Mouse (Mus musculus): ENCODE data around the gene Zfp367.

The Zfp367 gene

DNA sequence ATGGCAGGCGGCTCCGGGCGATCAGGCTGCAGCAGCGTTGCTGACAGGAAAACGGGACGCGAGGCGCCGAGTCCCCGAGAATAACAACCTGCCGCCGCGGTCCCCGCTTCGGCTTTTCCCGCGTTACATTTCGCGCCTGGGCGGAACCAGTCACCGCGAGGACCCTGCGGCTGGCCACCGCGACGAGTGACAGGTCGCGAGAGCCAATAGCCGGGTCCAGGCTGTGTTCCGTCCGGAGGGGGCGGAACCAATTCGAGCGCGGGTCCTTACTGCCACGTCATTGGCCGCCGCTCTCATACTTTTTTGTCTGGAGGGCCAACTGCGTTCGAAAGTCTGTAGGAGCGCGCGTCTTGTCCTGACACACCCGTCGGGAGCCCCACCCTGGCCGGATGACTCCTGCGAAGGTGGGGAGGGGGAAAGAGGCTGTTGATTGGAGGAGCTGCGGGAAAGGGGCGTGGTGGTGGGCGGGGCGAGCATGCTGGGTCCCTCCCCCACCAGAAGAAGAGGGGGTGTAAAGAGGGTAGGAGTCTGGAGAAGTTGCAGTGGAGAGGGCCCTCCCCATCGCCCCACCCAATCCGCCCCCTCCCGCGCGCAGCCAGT is at the start of gene Zfp367:
Gene Zfp367, minus strand, starts transcription at position 120 of the 600 bp plus-strand sequence.
- in situ Hi-C loops (cut with MboI, MseI), result loop anchor here (25.0 kb wide), 1 partner anchor 959 kb away; the partner anchor contains the start of gene Mfsd14b

DNA sequence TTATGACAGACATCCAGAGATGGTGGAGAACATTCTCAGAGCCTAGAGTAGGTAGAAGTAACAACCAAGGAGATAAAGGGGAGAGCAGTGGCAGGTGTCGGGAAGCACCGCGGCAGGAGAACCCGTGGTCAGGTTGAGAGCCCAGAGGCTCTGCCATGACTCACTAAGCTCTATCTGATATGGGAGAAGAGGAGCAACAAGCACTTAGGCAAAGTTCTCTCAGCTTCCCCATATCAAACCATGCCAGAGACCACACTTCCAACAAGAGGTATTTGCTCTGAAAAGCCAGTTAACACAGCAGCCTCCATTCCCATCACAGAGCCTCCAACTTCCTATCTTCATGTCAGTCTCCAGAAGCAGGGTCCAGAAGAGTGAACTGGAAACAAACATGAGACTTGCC is 47.9 kb upstream of the Zfp367 start:
- in situ Hi-C loops (cut with MboI, MseI), result no loop called here

- in situ Hi-C loops (cut with MboI, MseI), result no loop called here
Observed at GRCm38 (mm10) chr13:64198310-64198709, 45.3 kb upstream of the Zfp367 start.

GRCm38 (mm10) chr13:64197899-64198298 is 44.9 kb upstream of the Zfp367 start:
- in situ Hi-C loops (cut with MboI, MseI), result no loop called here

DNA sequence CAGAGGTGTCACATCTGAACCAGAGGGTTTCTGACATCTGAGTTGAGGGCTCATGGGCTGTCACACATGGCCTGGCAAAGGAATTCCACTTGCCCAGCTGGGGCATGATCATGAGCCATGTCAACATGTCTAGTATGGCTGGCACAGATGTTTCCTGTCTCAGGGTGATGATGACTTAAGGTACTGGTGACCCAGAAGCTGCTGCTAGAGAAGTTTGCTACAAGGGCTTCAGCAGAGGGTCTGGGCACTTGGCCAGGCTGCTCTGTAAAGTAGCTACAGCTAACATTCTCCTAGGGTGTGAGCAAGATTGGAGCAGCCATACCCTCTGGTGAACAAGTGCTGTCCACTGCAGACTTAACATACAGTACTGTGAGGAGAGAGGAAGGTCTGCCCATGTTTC is 34.1 kb upstream of the Zfp367 start:
- in situ Hi-C loops (cut with MboI, MseI), result no loop called here

- in situ Hi-C loops (cut with MboI, MseI), result no loop called here
Observed at GRCm38 (mm10) chr13:64186516-64186915, 33.5 kb upstream of the Zfp367 start.

GRCm38 (mm10) chr13:64185586-64185985 is 32.6 kb upstream of the Zfp367 start:
- in situ Hi-C loops (cut with MboI, MseI), result no loop called here

DNA sequence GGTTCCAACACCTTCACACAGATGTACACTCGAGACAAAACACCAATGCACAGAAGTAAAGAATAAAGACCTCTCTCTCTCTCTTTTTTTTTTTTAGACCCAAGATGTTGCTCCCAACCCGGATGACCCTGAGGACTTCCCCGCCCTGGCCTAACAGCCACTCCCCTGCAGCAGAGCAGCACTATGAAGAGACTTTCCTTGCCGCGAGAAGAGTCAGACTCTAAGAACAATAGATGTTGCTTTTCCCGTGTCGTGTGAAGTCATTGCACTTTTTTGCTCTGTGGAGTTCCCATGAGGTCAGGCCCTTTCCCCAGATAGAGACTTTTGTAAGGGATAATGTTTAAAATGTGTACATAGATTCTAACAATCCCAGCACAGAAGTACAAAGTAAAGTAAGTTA is 32.2 kb upstream of the Zfp367 start:
- in situ Hi-C loops (cut with MboI, MseI), result no loop called here

GRCm38 (mm10) chr13:64184361-64184760 is 31.4 kb upstream of the Zfp367 start:
- in situ Hi-C loops (cut with MboI, MseI), result loop anchor here (5.0 kb wide), 1 partner anchor 113 kb away; no protein-coding TSS in a partner anchor

GRCm38 (mm10) chr13:64183583-64183982 is 30.6 kb upstream of the Zfp367 start:
- in situ Hi-C loops (cut with MboI, MseI), result loop anchor here (5.0 kb wide), 1 partner anchor 114 kb away; no protein-coding TSS in a partner anchor

- in situ Hi-C loops (cut with MboI, MseI), result loop anchor here (5.0 kb wide), 1 partner anchor 115 kb away; no protein-coding TSS in a partner anchor
Observed at GRCm38 (mm10) chr13:64182091-64182490, 29.1 kb upstream of the Zfp367 start.

GRCm38 (mm10) chr13:64180888-64181287 is 27.9 kb upstream of the Zfp367 start:
- in situ Hi-C loops (cut with MboI, MseI), result loop anchor here (5.0 kb wide), 1 partner anchor 116 kb away; no protein-coding TSS in a partner anchor

- in situ Hi-C loops (cut with MboI, MseI), result loop anchor here (5.0 kb wide), 1 partner anchor 117 kb away; no protein-coding TSS in a partner anchor
Observed at GRCm38 (mm10) chr13:64180300-64180699, 27.3 kb upstream of the Zfp367 start.

- in situ Hi-C loops (cut with MboI, MseI), result no loop called here
Observed at GRCm38 (mm10) chr13:64178746-64179652, 26.0 kb upstream of the Zfp367 start.

DNA sequence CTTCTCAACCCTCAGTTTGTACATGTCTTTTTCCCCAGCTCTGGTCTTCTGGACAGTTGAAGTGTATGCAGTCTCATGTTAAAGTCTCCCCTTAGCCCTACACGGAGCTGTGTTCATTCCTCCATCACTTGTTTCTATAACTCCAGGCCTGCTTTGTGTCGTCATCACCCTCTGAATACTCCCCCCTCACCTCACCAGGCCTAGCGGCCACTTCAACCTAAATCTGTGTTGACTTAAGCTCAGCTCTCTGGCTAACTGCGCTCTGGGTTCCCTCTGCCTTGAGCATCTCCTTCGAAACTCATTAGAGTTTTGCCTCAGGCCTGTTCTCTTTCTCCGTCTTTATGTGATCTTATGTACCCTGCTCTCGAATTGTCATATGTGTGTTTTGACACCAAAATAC is 25.0 kb upstream of the Zfp367 start:
- in situ Hi-C loops (cut with MboI, MseI), result no loop called here

- in situ Hi-C loops (cut with MboI, MseI), result loop anchor here (5.0 to 25.0 kb wide), 2 partner anchors 273 to 943 kb away; partner anchors contain the start of gene Mfsd14b
Observed at GRCm38 (mm10) chr13:64169746-64170145, 16.7 kb upstream of the Zfp367 start.

- in situ Hi-C loops (cut with MboI, MseI), result loop anchor here (25.0 kb wide), 1 partner anchor 949 kb away; the partner anchor contains the start of gene Mfsd14b
Observed at GRCm38 (mm10) chr13:64163147-64163715, 10.2 kb upstream of the Zfp367 start.

DNA sequence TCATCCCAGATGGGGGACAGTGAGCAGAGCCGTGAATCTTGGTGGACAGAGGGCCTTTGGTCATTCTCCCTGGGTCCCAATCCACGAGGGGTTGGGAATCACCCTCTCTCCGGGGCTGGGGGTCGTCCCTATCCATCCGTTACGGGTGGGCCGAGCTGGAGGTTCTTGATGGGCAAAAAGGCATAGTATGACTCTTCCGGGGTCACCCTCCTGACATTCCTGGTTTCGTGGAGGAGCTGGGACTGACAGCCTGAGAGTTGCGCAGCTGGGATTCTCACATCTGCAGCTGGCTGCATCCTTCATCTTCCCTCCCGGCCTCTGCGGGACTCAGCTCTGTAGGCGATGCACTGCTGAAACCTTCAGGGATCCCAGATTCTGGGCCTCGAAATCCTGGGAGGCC is 9.6 kb upstream of the Zfp367 start:
- in situ Hi-C loops (cut with MboI, MseI), result loop anchor here (25.0 kb wide), 1 partner anchor 950 kb away; the partner anchor contains the start of gene Mfsd14b

GRCm38 (mm10) chr13:64161916-64162611 is 9.1 kb upstream of the Zfp367 start:
- in situ Hi-C loops (cut with MboI, MseI), result loop anchor here (25.0 kb wide), 1 partner anchor 950 kb away; the partner anchor contains the start of gene Mfsd14b

- in situ Hi-C loops (cut with MboI, MseI), result loop anchor here (25.0 kb wide), 1 partner anchor 951 kb away; the partner anchor contains the start of gene Mfsd14b
Observed at GRCm38 (mm10) chr13:64161548-64161915, 8.5 kb upstream of the Zfp367 start, which contains the start of gene Habp4. TSS of gene Habp4 (plus strand) at chr13:64161824.

DNA sequence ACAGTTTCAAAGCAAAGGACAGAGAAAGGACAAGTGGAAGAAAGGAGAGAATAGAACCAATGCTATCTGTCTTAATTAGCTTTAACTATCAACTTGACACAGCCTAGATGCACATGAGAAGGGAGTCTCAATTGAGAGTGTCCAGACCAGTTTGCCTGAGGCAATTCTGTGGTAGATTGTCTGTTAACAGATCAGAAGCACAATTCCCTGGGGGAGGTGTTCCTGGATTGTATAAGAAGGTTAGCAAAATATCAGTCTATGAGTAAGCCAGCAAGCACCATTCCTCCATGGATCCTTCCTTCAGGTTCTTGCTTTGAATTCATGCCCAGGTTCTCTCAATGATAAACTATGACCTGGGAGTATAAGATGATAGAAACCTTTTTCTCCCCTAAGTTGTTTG is 4.0 kb upstream of the Zfp367 start:
- in situ Hi-C loops (cut with MboI, MseI), result loop anchor here (25.0 kb wide), 1 partner anchor 955 kb away; the partner anchor contains the start of gene Mfsd14b

All from T-helper 2 cell (primary cell).